ENCODE assay signal across 9 mouse cellular contexts in the genomic region with DNA sequence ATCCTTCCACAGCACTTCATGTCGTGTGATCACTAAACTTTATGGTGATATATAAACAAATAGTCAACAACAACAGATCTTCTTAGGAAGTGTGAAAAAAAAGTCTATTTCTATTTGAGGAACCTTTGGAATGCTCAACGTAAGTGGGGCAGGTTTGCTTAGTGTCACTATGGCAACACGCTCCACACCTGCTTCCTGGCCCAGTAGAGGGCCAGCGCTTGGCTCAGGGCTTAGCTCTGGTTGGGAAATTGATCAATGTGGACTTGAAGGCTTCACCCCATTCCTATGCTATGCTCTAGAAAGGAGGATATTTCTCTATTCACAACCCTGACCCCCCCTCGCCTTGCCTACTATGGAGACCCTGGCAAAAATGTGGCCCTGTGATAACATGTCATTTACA.
DNase-seq lines count a peak whose midpoint lies in the region; ATAC-seq and TF ChIP-seq lines count a peak whose summit lies in the region.
"Had no signal": no experiment of that assay in that cellular context is flagged by ENCODE, and none has a peak within 500 bp of the region (broad histone marks: within the 10 kb centered on the region; RNA-seq: fewer than 3 reads in every experiment).

No protein-coding gene starts in this region.

- no peaks in the 10 kb centered on the region for H3K9me3 ChIP-seq in liver, embryonic 12.5 days (replicated peaks)
- H3K9me3 ChIP-seq in forebrain, embryonic 12.5 days: 0 out of 2 replicates have a peak, but pooled peaks cover 4% of the 10 kb centered on the region
- H3K9me3 ChIP-seq in limb, embryonic 10.5 days (replicated peaks): peaks cover 4% of the 10 kb centered on the region; the same call in 1 of the 2 replicates
- no peaks in the 10 kb centered on the region for H3K9me3 ChIP-seq in neural tube, embryonic 12.5 days

- no peak overlapping the region for H3K4me2 ChIP-seq in liver, embryonic 12.5 days
- H3K4me2 ChIP-seq in forebrain, embryonic 12.5 days: no peak overlapping the region
- no peak overlapping the region for H3K4me2 ChIP-seq in neural tube, embryonic 12.5 days (replicated peaks)

- peak; percentile 87 for DNase-seq in liver, adult 2 months (ENCODE audit: extremely low read depth, low read depth, low spot score)
- no peak for DNase-seq in limb, embryonic 10.5 days (ENCODE audit: low spot score)
- no peak for DNase-seq in cerebellum, adult 8-10 months
- DNase-seq in ovary, adult 18-20 months (ENCODE audit: low spot score): no peak
- no peak for DNase-seq in kidney, postnatal 14 days

- WGBS in liver, adult 2 months: 19% methylated on average over 5 of the region's 5 CpGs
- 36% methylated on average over 5 of the region's 5 CpGs for WGBS in liver, embryonic 12.5 days (ENCODE audit: insufficient replicate concordance)
- WGBS in forebrain, embryonic 12.5 days: 56% methylated on average over 5 of the region's 5 CpGs
- 63% methylated on average over 5 of the region's 5 CpGs for WGBS in limb, embryonic 10.5 days
- 59% methylated on average over 5 of the region's 5 CpGs for WGBS in neural tube, embryonic 12.5 days

- TF ChIP-seq CTCF in liver, adult 2 months (IDR thresholded peaks at IDR 0.05; ENCODE audit: low read depth, low read length): peak; percentile 56

- H3K27me3 ChIP-seq in liver, adult 2 months (ENCODE audit: control insufficient read depth, insufficient read depth, low read length): no peaks in the 10 kb centered on the region
- H3K27me3 ChIP-seq in liver, embryonic 12.5 days (replicated peaks): no peaks in the 10 kb centered on the region
- peaks cover 10% of the 10 kb centered on the region; the same call in 1 of the 2 replicates for H3K27me3 ChIP-seq in forebrain, embryonic 12.5 days
- no peaks in the 10 kb centered on the region for H3K27me3 ChIP-seq in limb, embryonic 10.5 days (ENCODE audit: low read depth, poor library complexity, severe bottlenecking)
- H3K27me3 ChIP-seq in neural tube, embryonic 12.5 days (replicated peaks): no peaks in the 10 kb centered on the region; the same call in 1 of the 2 replicates

- H3K4me3 ChIP-seq in liver, adult 2 months (ENCODE audit: insufficient read depth, low read depth, low read length): no peak overlapping the region
- H3K4me3 ChIP-seq in liver, embryonic 12.5 days: no peak overlapping the region
- H3K4me3 ChIP-seq in forebrain, embryonic 12.5 days (replicated peaks): no peak overlapping the region
- no peak overlapping the region for H3K4me3 ChIP-seq in limb, embryonic 10.5 days
- no peak overlapping the region for H3K4me3 ChIP-seq in neural tube, embryonic 12.5 days
- H3K4me3 ChIP-seq: gastrocnemius, adult 2 months had no signal

- H3K9ac ChIP-seq in liver, adult 2 months (ENCODE audit: low read depth, low read length): no peak overlapping the region
- no peak overlapping the region for H3K9ac ChIP-seq in liver, embryonic 12.5 days
- H3K9ac ChIP-seq in forebrain, embryonic 12.5 days: no peak overlapping the region
- H3K9ac ChIP-seq in neural tube, embryonic 12.5 days: no peak overlapping the region

- peaks cover 3% of the 10 kb centered on the region for H3K4me1 ChIP-seq in liver, adult 2 months (ENCODE audit: control insufficient read depth, insufficient read depth, low read length)
- no peaks in the 10 kb centered on the region for H3K4me1 ChIP-seq in liver, embryonic 12.5 days
- no peaks in the 10 kb centered on the region for H3K4me1 ChIP-seq in forebrain, embryonic 12.5 days
- H3K4me1 ChIP-seq in limb, embryonic 10.5 days: peaks cover 14% of the 10 kb centered on the region; the same call in 1 of the 2 replicates
- no peaks in the 10 kb centered on the region for H3K4me1 ChIP-seq in neural tube, embryonic 12.5 days

- no peak overlapping the region for H3K27ac ChIP-seq in liver, adult 2 months (replicated peaks; ENCODE audit: insufficient read depth, low read depth, low read length)
- no peak overlapping the region for H3K27ac ChIP-seq in liver, embryonic 12.5 days
- H3K27ac ChIP-seq in forebrain, embryonic 12.5 days: no peak overlapping the region
- H3K27ac ChIP-seq in limb, embryonic 10.5 days: 0 out of 2 replicates have a peak overlapping the region, but pooled peaks have one; percentile 56
- H3K27ac ChIP-seq in neural tube, embryonic 12.5 days: no peak overlapping the region
- H3K27ac ChIP-seq: gastrocnemius, adult 2 months had no signal

- ATAC-seq in liver, embryonic 12.5 days: no peak
- ATAC-seq in forebrain, embryonic 12.5 days (ENCODE audit: low FRiP score): peak; percentile 56; the same call in 1 of the 2 replicates
- ATAC-seq in neural tube, embryonic 12.5 days (ENCODE audit: low FRiP score, low read depth): peak; percentile 67; the same call in 1 of the 2 replicates

- H3K79me2 ChIP-seq in liver, adult 2 months (ENCODE audit: control insufficient read depth, insufficient read depth, low read length): no peaks in the 10 kb centered on the region

- no peak for TF ChIP-seq POLR2A in liver, adult 2 months (IDR thresholded peaks at IDR 0.05; ENCODE audit: extremely low read depth, insufficient read depth, low read length)

- H3K36me3 ChIP-seq in liver, adult 2 months (ENCODE audit: control insufficient read depth, insufficient read depth, low read length): no peaks in the 10 kb centered on the region
- H3K36me3 ChIP-seq in liver, embryonic 12.5 days: no peaks in the 10 kb centered on the region
- no peaks in the 10 kb centered on the region for H3K36me3 ChIP-seq in forebrain, embryonic 12.5 days (replicated peaks)
- no peaks in the 10 kb centered on the region for H3K36me3 ChIP-seq in limb, embryonic 10.5 days
- no peaks in the 10 kb centered on the region for H3K36me3 ChIP-seq in neural tube, embryonic 12.5 days
